In genomic region chr3:109368383-109369289, GRCm38 (mm10) we compare ENCODE assay signal across 11 mouse cellular contexts. TPM values are rescaled to one million over a fixed set of nuclear protein-coding genes. Genes with fewer than 3 reads are reported as not detected.
A peak's percentile ranks its signal among the peaks of the same experiment; 100 is the strongest.
DNase-seq lines count a peak whose midpoint lies in the region; ATAC-seq and TF ChIP-seq lines count a peak whose summit lies in the region.
"Had no signal": no experiment of that assay in that cellular context is flagged by ENCODE, and none has a peak within 500 bp of the region (broad histone marks: within the 10 kb centered on the region; RNA-seq: fewer than 3 reads in every experiment).

No protein-coding gene starts in this region.

- no peak overlapping the region for H3K4me2 ChIP-seq in heart, embryonic 15.5 days
- no peak overlapping the region for H3K4me2 ChIP-seq in lung, embryonic 14.5 days

- DNase-seq in heart, postnatal 25 days (ENCODE audit: low spot score): no peak
- DNase-seq in 3T3-L1 (ENCODE audit: low read depth, low spot score): peak; percentile 79
- peak; percentile 27 for DNase-seq in fibroblast of lung, adult 2 months (ENCODE audit: low read depth)
- DNase-seq in lung, embryonic 14.5 days: peak; percentile 53
- no peak for DNase-seq in ovary, postnatal 10 days (ENCODE audit: low spot score)
- no peak for DNase-seq in gastrocnemius, postnatal 14 days
- no peak for DNase-seq in thymus, postnatal 36 days
- DNase-seq: layer of hippocampus, postnatal 36 days; thymus, postnatal 14 days had no signal

- peak; percentile 50; the same call in 1 of the 2 replicates for ATAC-seq in heart, embryonic 15.5 days (replicated peaks; ENCODE audit: insufficient number of reproducible peaks, insufficient read depth, low FRiP score, low read depth)
- ATAC-seq in lung, embryonic 14.5 days (ENCODE audit: insufficient read depth): peak; percentile 76

- no peak overlapping the region for H3K4me3 ChIP-seq in heart, embryonic 15.5 days
- H3K4me3 ChIP-seq in lung, embryonic 14.5 days (ENCODE audit: low read depth, low read length): no peak overlapping the region

- peaks cover 22% of the 10 kb centered on the region for H3K4me1 ChIP-seq in heart, embryonic 15.5 days (replicated peaks)
- H3K4me1 ChIP-seq in lung, embryonic 14.5 days (ENCODE audit: insufficient read depth): peaks cover 6% of the 10 kb centered on the region; the same call in 1 of the 2 replicates

- H3K27ac ChIP-seq in heart, embryonic 15.5 days: no peak overlapping the region
- H3K27ac ChIP-seq in lung, embryonic 14.5 days (ENCODE audit: low read depth): no peak overlapping the region
- H3K27ac ChIP-seq: macrophage had no signal

- no peaks in the 10 kb centered on the region for H3K27me3 ChIP-seq in heart, embryonic 15.5 days
- no peaks in the 10 kb centered on the region for H3K27me3 ChIP-seq in lung, embryonic 14.5 days (ENCODE audit: insufficient read depth, low read length)

- no peak for TF ChIP-seq CTCF in lung, embryonic 14.5 days (IDR thresholded peaks at IDR 0.05; ENCODE audit: low read depth)

- no peaks in the 10 kb centered on the region for H3K36me3 ChIP-seq in heart, embryonic 15.5 days
- H3K36me3 ChIP-seq in lung, embryonic 14.5 days (ENCODE audit: insufficient read depth): no peaks in the 10 kb centered on the region

- WGBS in heart, embryonic 15.5 days: 57% methylated on average over 9 of the region's 9 CpGs
- WGBS in lung, embryonic 14.5 days: 57% methylated on average over 9 of the region's 9 CpGs

- intact Hi-C loops in heart, postnatal 25 days (cut with DNase I): no loop called here
- intact Hi-C loops in gastrocnemius, postnatal 14 days (cut with DNase I; ENCODE audit: low total_unique reads): no loop called here

- no peak overlapping the region for H3K9ac ChIP-seq in heart, embryonic 15.5 days
- H3K9ac ChIP-seq in lung, embryonic 14.5 days: no peak overlapping the region

- no peaks in the 10 kb centered on the region for H3K9me3 ChIP-seq in heart, embryonic 15.5 days (replicated peaks)
- H3K9me3 ChIP-seq in lung, embryonic 14.5 days (ENCODE audit: low read depth, low read length): no peaks in the 10 kb centered on the region

RNA-seq across cellular contexts. Expression of gene Vav3, which starts 28.2 kb away (rescaled TPM):
- 7.4 and 9.6 TPM in 2 replicates for polyA plus RNA-seq in heart, embryonic 15.5 days (2015; fragmentation: Nextera tagmentation; extraction: Ambion mirVana)
- total RNA-seq in heart, postnatal 25 days (2021): 1 to 10 TPM; 6.2 to 6.3 TPM
- 9.1 and 9.7 TPM in 2 replicates for polyA plus RNA-seq in lung, embryonic 14.5 days (2014; fragmentation: Nextera tagmentation; extraction: Ambion mirVana)
- total RNA-seq in gastrocnemius, postnatal 14 days (2021): 1 to 10 TPM; 2.9 to 4.6 TPM

Comparison
In these comparisons a context has a peak if more than half of its experiments do, and no peak if none do; other contexts are left out.
1. DNase-seq: peak in 3T3-L1 (single experiment), fibroblast of lung, adult 2 months (single experiment) and lung, embryonic 14.5 days (single experiment); none in heart, postnatal 25 days (single experiment), ovary, postnatal 10 days (single experiment), gastrocnemius, postnatal 14 days (single experiment) and thymus, postnatal 36 days (0 of 2).